Mouse (Mus musculus): ENCODE data around the gene S100a11. TPM values are rescaled to one million over a fixed set of nuclear protein-coding genes. Genes with fewer than 3 reads are reported as not detected.
A peak's percentile ranks its signal among the peaks of the same experiment; 100 is the strongest.

S100a11 gene
- total and polyA plus RNA-seq, 3 experiments = 47.2 to 468 (median 75.2) TPM

DNA sequence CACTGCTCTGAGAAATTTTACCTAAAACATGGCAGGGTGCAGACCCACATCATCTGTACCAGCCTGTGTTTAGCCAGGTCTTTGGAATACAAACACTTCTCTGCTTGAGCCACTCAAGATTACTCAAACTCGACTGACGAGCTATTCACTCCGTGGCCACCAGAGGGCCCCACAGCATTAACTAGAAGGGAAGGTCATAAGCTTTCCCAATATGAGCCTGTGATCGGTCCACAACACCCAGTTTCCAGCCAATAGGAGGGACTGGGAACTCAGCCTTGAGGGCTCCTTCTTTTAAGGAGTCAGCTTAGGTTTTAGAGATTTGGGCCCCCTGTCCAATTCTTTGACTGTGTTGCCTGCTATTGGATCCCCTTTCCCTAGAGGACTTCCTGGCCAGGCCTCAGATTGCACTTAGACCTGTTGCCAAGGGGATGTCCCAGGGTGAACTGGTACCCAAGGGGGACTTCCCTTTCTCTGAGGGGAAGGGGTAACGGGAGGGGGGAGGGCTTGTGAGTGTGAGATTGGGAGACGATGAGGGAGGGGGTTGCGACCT lies 26.9 kb downstream of the S100a11 start:
- peak overlapping the region; percentile 69; the same call in 1 of the 2 replicates for H3K27ac ChIP-seq (ENCODE audit: insufficient read depth, low read depth)
- no peak overlapping the region for H3K9ac ChIP-seq (ENCODE audit: insufficient read depth, low read depth)
- in situ Hi-C loops (cut with MboI; ENCODE audit: low pct_ligation_motif_present, low pct_unique_long_range_greater_than_20kb, low sequenced_read_pairs) = loop anchor here (5.0 kb wide), 1 partner anchor 55 kb away; no protein-coding TSS in a partner anchor

DNA sequence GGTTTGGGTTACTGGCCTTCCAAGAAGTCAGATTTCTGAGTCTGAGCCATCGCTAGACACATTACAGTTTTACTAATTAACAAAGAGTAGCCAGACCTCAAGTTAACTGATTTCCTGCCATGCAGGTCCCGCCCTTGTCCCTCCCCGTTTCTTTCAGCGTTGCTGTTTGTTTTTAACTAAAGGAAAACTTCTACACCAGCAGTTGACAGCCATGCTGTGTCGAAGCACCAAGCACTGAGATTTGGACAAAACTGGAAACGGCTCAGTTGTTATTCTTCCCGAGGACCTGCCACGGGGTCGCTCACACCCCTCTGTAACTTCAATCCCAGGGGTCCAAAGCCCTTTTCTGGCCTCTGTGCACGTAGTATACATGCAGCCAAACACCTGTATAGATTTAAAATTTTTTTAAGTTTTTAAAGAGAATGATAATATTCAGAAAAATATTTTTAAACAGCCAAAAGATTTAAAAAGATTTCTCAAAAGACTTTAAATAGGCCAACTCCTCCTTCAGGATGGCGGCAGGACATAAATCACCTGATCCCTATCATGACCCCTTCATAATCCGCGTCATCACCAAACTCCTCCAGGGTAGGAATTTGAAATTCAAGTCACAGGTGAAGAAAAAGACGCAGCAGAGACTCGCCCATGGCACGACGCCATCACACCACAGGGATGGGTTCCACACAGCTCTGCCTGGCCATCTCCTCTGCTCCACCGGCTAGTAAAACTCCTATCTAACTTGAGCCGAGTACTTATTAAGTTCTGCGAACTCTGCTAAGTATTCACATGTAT lies 27.7 kb downstream of the S100a11 start:
- dilution Hi-C loops (cut with MboI; ENCODE audit: extremely low pct_ligation_motif_present, extremely low pct_unique_long_range_greater_than_20kb, low sequenced_read_pairs) (no loop called here), in situ Hi-C loops (cut with MboI; ENCODE audit: low pct_ligation_motif_present, low pct_unique_long_range_greater_than_20kb, low sequenced_read_pairs) (loop anchor here (5.0 kb wide), 1 partner anchor 54 kb away; no protein-coding TSS in a partner anchor)
- Histone ChIP-seq H3K4me3 (replicated peaks in 1 of 3; ENCODE audit: low read depth in 2 of 3, low read length in 2 of 3, poor library complexity in 1 of 3) (peak overlapping the region in 2 of 3 experiments; percentile 6 to 35), H3K27me3 (replicated peaks) (no peaks in the 10 kb centered on the region), H3K9me3 (replicated peaks; ENCODE audit: low read length) (peaks cover 4% of the 10 kb centered on the region), H3K36me3 (replicated peaks in 1 of 2; ENCODE audit: control insufficient read depth in 1 of 2, insufficient read depth in 1 of 2, low read length in 1 of 2) (no peaks in the 10 kb centered on the region), H3K4me1 (ENCODE audit: control insufficient read depth in 1 of 2, insufficient read depth in 2 of 2) (peaks cover 16 to 54% of the 10 kb centered on the region in 2 experiments), H3K79me2 (replicated peaks; ENCODE audit: control insufficient read depth, extremely low read depth, insufficient read depth, poor library complexity, severe bottlenecking) (no peaks in the 10 kb centered on the region), H3K4me2 (ENCODE audit: insufficient read depth, low read depth, poor library complexity, severe bottlenecking) (peak overlapping the region; percentile 86), H3K27ac (ENCODE audit: insufficient read depth, low read depth) (peak overlapping the region; percentile 94), H3K9ac (ENCODE audit: insufficient read depth, low read depth) (peak overlapping the region; percentile 81)
- peak; percentile 70 for DNase-seq (ENCODE audit: extremely low read depth)
- no peak for TF ChIP-seq UBTF (IDR thresholded peaks at IDR 0.05; ENCODE audit: low read depth, low read length)
- TF ChIP-seq POLR2AphosphoS2 (IDR thresholded peaks at IDR 0.05; ENCODE audit: low read depth, low read length) = 0 out of 2 replicates have a peak, but pooled peaks have one; percentile 31
- TF ChIP-seq CHD2 (IDR thresholded peaks at IDR 0.05; ENCODE audit: low read length) = peak; percentile 56; the same call in 1 of the 2 replicates
- TF ChIP-seq ETS1 (conservative IDR thresholded peaks at IDR 0.05; ENCODE audit: low read depth, low read length) = peak; percentile 8; the same call in 1 of the 2 replicates
- no peak for TF ChIP-seq PAX5 (IDR thresholded peaks at IDR 0.05; ENCODE audit: low read length)
- TF ChIP-seq USF2 (conservative IDR thresholded peaks at IDR 0.05; ENCODE audit: low read depth, low read length) = no peak
- no peak for TF ChIP-seq ZNF384 (IDR thresholded peaks at IDR 0.05; ENCODE audit: low read depth, low read length)
- TF ChIP-seq ELF1 (IDR thresholded peaks at IDR 0.05; ENCODE audit: low read depth, low read length) = no peak; the same call in 1 of the 2 replicates
- TF ChIP-seq NRF1 (IDR thresholded peaks at IDR 0.05; ENCODE audit: low read depth, low read length) = no peak
- TF ChIP-seq IRF4 (IDR thresholded peaks at IDR 0.05; ENCODE audit: low read depth, low read length) = no peak
- peak; percentile 30; the same call in 1 of the 2 replicates for TF ChIP-seq MEF2A (IDR thresholded peaks at IDR 0.05; ENCODE audit: borderline replicate concordance, low read depth, low read length)
- peak; percentile 63 for TF ChIP-seq POLR2A (IDR thresholded peaks at IDR 0.05; ENCODE audit: low read depth, low read length)
- TF ChIP-seq GABPA (IDR thresholded peaks at IDR 0.05; ENCODE audit: insufficient replicate concordance, low read depth, low read length) = no peak
- peak; percentile 52; the same call in 1 of the 2 replicates for TF ChIP-seq MAX (IDR thresholded peaks at IDR 0.05; ENCODE audit: low read length)
- no peak for TF ChIP-seq KAT2A (IDR thresholded peaks at IDR 0.05; ENCODE audit: insufficient replicate concordance, low read length)
- no peak for TF ChIP-seq SMC3 (IDR thresholded peaks at IDR 0.05; ENCODE audit: low read depth, low read length)
- peak; percentile 63 for TF ChIP-seq EP300 (IDR thresholded peaks at IDR 0.05; ENCODE audit: low read length)
- no peak for TF ChIP-seq CTCF (conservative IDR thresholded peaks at IDR 0.05 in 1 of 2, IDR thresholded peaks at IDR 0.05 in 1 of 2; ENCODE audit: low read depth in 2 of 2, low read length in 2 of 2)
- TF ChIP-seq ZKSCAN1 (IDR thresholded peaks at IDR 0.05; ENCODE audit: borderline replicate concordance, low read depth, low read length) = no peak
- 0 out of 2 replicates have a peak, but pooled peaks have one; percentile 45 for TF ChIP-seq MYC (IDR thresholded peaks at IDR 0.05; ENCODE audit: low read depth, low read length)
- no peak for TF ChIP-seq ZC3H11A (IDR thresholded peaks at IDR 0.05; ENCODE audit: low read depth, low read length)
- no peak; the same call in 1 of the 2 replicates for TF ChIP-seq RCOR1 (conservative IDR thresholded peaks at IDR 0.05; ENCODE audit: low read depth, low read length)
- peak; percentile 26; the same call in 1 of the 2 replicates for TF ChIP-seq BHLHE40 (IDR thresholded peaks at IDR 0.05; ENCODE audit: low read depth, low read length)

More for the DNA sequence above, 26.9 kb downstream of the S100a11 start:
- Histone ChIP-seq H3K79me2 (replicated peaks; ENCODE audit: control insufficient read depth, extremely low read depth, insufficient read depth, poor library complexity, severe bottlenecking) (no peaks in the 10 kb centered on the region), H3K4me1 (ENCODE audit: control insufficient read depth in 1 of 2, insufficient read depth in 2 of 2) (peaks cover 12 to 46% of the 10 kb centered on the region in 2 experiments), H3K4me3 (replicated peaks in 1 of 3; ENCODE audit: low read depth in 2 of 3, low read length in 2 of 3, poor library complexity in 1 of 3) (peak overlapping the region in 1 of 3 experiments; percentile 23), H3K9me3 (replicated peaks; ENCODE audit: low read length) (peaks cover 4% of the 10 kb centered on the region), H3K27me3 (replicated peaks) (no peaks in the 10 kb centered on the region), H3K4me2 (ENCODE audit: insufficient read depth, low read depth, poor library complexity, severe bottlenecking) (peak overlapping the region; percentile 86), H3K36me3 (replicated peaks in 1 of 2; ENCODE audit: control insufficient read depth in 1 of 2, insufficient read depth in 1 of 2, low read length in 1 of 2) (no peaks in the 10 kb centered on the region)
- no peak for TF ChIP-seq KAT2A (IDR thresholded peaks at IDR 0.05; ENCODE audit: insufficient replicate concordance, low read length)
- TF ChIP-seq MYC (IDR thresholded peaks at IDR 0.05; ENCODE audit: low read depth, low read length) = no peak
- peak; percentile 83; the same call in 1 of the 2 replicates for TF ChIP-seq EP300 (IDR thresholded peaks at IDR 0.05; ENCODE audit: low read length)
- peak; percentile 82 for TF ChIP-seq ZC3H11A (IDR thresholded peaks at IDR 0.05; ENCODE audit: low read depth, low read length)
- TF ChIP-seq SMC3 (IDR thresholded peaks at IDR 0.05; ENCODE audit: low read depth, low read length) = peak; percentile 98
- TF ChIP-seq ETS1 (conservative IDR thresholded peaks at IDR 0.05; ENCODE audit: low read depth, low read length) = peak; percentile 17; the same call in 1 of the 2 replicates
- TF ChIP-seq RAD21 (IDR thresholded peaks at IDR 0.05; ENCODE audit: low read depth, low read length) = peak; percentile 99
- peak; percentile 46; the same call in 1 of the 2 replicates for TF ChIP-seq IRF4 (IDR thresholded peaks at IDR 0.05; ENCODE audit: low read depth, low read length)
- TF ChIP-seq TBP (conservative IDR thresholded peaks at IDR 0.05; ENCODE audit: low read depth, low read length) = 0 out of 2 replicates have a peak, but pooled peaks have one; percentile 31
- peak; percentile 69 for TF ChIP-seq ELF1 (IDR thresholded peaks at IDR 0.05; ENCODE audit: low read depth, low read length)
- peak; percentile 96 for TF ChIP-seq MAZ (IDR thresholded peaks at IDR 0.05; ENCODE audit: low read depth, low read length)
- TF ChIP-seq ZMIZ1 (IDR thresholded peaks at IDR 0.05; ENCODE audit: low read depth, low read length) = no peak
- 0 out of 2 replicates have a peak, but pooled peaks have one; percentile 49 for TF ChIP-seq MEF2A (IDR thresholded peaks at IDR 0.05; ENCODE audit: borderline replicate concordance, low read depth, low read length)
- peak; percentile 80 to 98 for TF ChIP-seq CTCF (conservative IDR thresholded peaks at IDR 0.05 in 1 of 2, IDR thresholded peaks at IDR 0.05 in 1 of 2; ENCODE audit: low read depth in 2 of 2, low read length in 2 of 2)
- TF ChIP-seq CHD2 (IDR thresholded peaks at IDR 0.05; ENCODE audit: low read length) = peak; percentile 83
- no peak for TF ChIP-seq PAX5 (IDR thresholded peaks at IDR 0.05; ENCODE audit: low read length)
- dilution Hi-C loops (cut with MboI; ENCODE audit: extremely low pct_ligation_motif_present, extremely low pct_unique_long_range_greater_than_20kb, low sequenced_read_pairs) = no loop called here
- DNase-seq (ENCODE audit: extremely low read depth) = peak; percentile 94

Data from CH12.LX (cell line).